In genomic region chr11:35505817-35506216, GRCm38 (mm10) we compare ENCODE assay signal across 18 mouse cellular contexts.
DNase-seq lines count a peak whose midpoint lies in the region; ATAC-seq and TF ChIP-seq lines count a peak whose summit lies in the region.
"Had no signal": no experiment of that assay in that cellular context is flagged by ENCODE, and none has a peak within 500 bp of the region (broad histone marks: within the 10 kb centered on the region; RNA-seq: fewer than 3 reads in every experiment).

No protein-coding gene starts in this region.

- no peaks in the 10 kb centered on the region for H3K79me2 ChIP-seq in heart, adult 2 months (replicated peaks; ENCODE audit: control insufficient read depth, insufficient read depth, low read length)

- DNase-seq in heart, adult 11 months, result peak; percentile 68
- no peak for DNase-seq in heart, adult 2 months
- DNase-seq in embryonic facial prominence, embryonic 10.5 days (ENCODE audit: low spot score), result peak; percentile 60
- peak; percentile 81 for DNase-seq in mesoderm, embryonic 11.5 days (ENCODE audit: low read depth, low spot score)
- no peak for DNase-seq in spleen, adult 18-20 months
- no peak for DNase-seq in cerebellum, postnatal 14 days
- DNase-seq: adrenal gland, adult 8-10 months; cerebellum, adult 2 months; gastrocnemius, adult 2 months; kidney, adult 2 months; kidney, postnatal 25 days; liver, embryonic 13.5 days had no signal

- TF ChIP-seq CTCF in heart, adult 2 months (IDR thresholded peaks at IDR 0.05), result no peak

- H3K9ac ChIP-seq in heart, adult 2 months (ENCODE audit: low read depth, low read length), result no peak overlapping the region
- 0 out of 2 replicates have a peak overlapping the region, but pooled peaks have one; percentile 6 for H3K9ac ChIP-seq in midbrain, embryonic 12.5 days (replicated peaks)
- H3K9ac ChIP-seq in midbrain, embryonic 15.5 days, result no peak overlapping the region
- H3K9ac ChIP-seq: liver, embryonic 13.5 days had no signal

- no peak overlapping the region for H3K4me3 ChIP-seq in heart, adult 2 months
- no peak overlapping the region for H3K4me3 ChIP-seq in midbrain, embryonic 12.5 days
- no peak overlapping the region for H3K4me3 ChIP-seq in midbrain, embryonic 15.5 days
- H3K4me3 ChIP-seq in embryonic facial prominence, embryonic 10.5 days, result no peak overlapping the region
- H3K4me3 ChIP-seq: gastrocnemius, adult 2 months; liver, embryonic 13.5 days; megakaryocyte, embryonic 14.5 days had no signal

- peak; percentile 11; the same call in 1 of the 2 replicates for ATAC-seq in midbrain, embryonic 12.5 days (ENCODE audit: low FRiP score, low read depth)
- ATAC-seq in midbrain, embryonic 15.5 days (replicated peaks), result no peak
- ATAC-seq: forebrain, embryonic 14.5 days; lung, postnatal 0 days had no signal

- no peak overlapping the region for H3K27ac ChIP-seq in heart, adult 2 months
- peak overlapping the region; percentile 52 for H3K27ac ChIP-seq in midbrain, embryonic 12.5 days (replicated peaks)
- no peak overlapping the region for H3K27ac ChIP-seq in midbrain, embryonic 15.5 days
- peak overlapping the region; percentile 71 for H3K27ac ChIP-seq in embryonic facial prominence, embryonic 10.5 days (replicated peaks)
- H3K27ac ChIP-seq: gastrocnemius, adult 2 months; liver, embryonic 13.5 days had no signal

- H3K27me3 ChIP-seq in heart, adult 2 months (ENCODE audit: control insufficient read depth, insufficient read depth, low read length), result no peaks in the 10 kb centered on the region
- H3K27me3 ChIP-seq in midbrain, embryonic 12.5 days, result peaks cover 43% of the 10 kb centered on the region
- H3K27me3 ChIP-seq in midbrain, embryonic 15.5 days (replicated peaks), result peaks cover 9% of the 10 kb centered on the region; the same call in 1 of the 2 replicates
- 0 out of 2 replicates have a peak, but pooled peaks cover 11% of the 10 kb centered on the region for H3K27me3 ChIP-seq in embryonic facial prominence, embryonic 10.5 days (replicated peaks; ENCODE audit: low read depth, poor library complexity, severe bottlenecking)

- no peak for TF ChIP-seq EP300 in heart, adult 2 months (IDR thresholded peaks at IDR 0.05; ENCODE audit: insufficient read depth, low read depth, low read length)

- H3K4me2 ChIP-seq in midbrain, embryonic 12.5 days (replicated peaks), result no peak overlapping the region
- H3K4me2 ChIP-seq in midbrain, embryonic 15.5 days, result no peak overlapping the region
- H3K4me2 ChIP-seq: heart, embryonic 11.5 days; liver, embryonic 13.5 days had no signal

- WGBS in heart, adult 2 months, result 57% methylated on average over 9 of the region's 9 CpGs
- 11% methylated on average over 9 of the region's 9 CpGs for WGBS in midbrain, embryonic 12.5 days
- WGBS in midbrain, embryonic 15.5 days, result 24% methylated on average over 9 of the region's 9 CpGs
- WGBS in embryonic facial prominence, embryonic 10.5 days, result 11% methylated on average over 9 of the region's 9 CpGs

- no peaks in the 10 kb centered on the region for H3K9me3 ChIP-seq in midbrain, embryonic 12.5 days
- H3K9me3 ChIP-seq in midbrain, embryonic 15.5 days, result no peaks in the 10 kb centered on the region
- H3K9me3 ChIP-seq in embryonic facial prominence, embryonic 10.5 days, result no peaks in the 10 kb centered on the region
- H3K9me3 ChIP-seq: liver, embryonic 13.5 days; megakaryocyte, embryonic 14.5 days had no signal

- no peaks in the 10 kb centered on the region for H3K36me3 ChIP-seq in heart, adult 2 months (ENCODE audit: control insufficient read depth, insufficient read depth, low read length)
- no peaks in the 10 kb centered on the region for H3K36me3 ChIP-seq in midbrain, embryonic 12.5 days
- H3K36me3 ChIP-seq in midbrain, embryonic 15.5 days (replicated peaks), result no peaks in the 10 kb centered on the region
- no peaks in the 10 kb centered on the region for H3K36me3 ChIP-seq in embryonic facial prominence, embryonic 10.5 days (replicated peaks)
- H3K36me3 ChIP-seq: liver, embryonic 13.5 days had no signal

- TF ChIP-seq POLR2A in heart, adult 2 months (IDR thresholded peaks at IDR 0.05; ENCODE audit: insufficient read depth, low read depth, low read length), result no peak

- intact Hi-C loops in heart, adult 2 months (cut with DNase I), result no loop called here

- no peaks in the 10 kb centered on the region; the same call in 1 of the 2 replicates for H3K4me1 ChIP-seq in heart, adult 2 months (ENCODE audit: control insufficient read depth, insufficient read depth, low read length)
- H3K4me1 ChIP-seq in midbrain, embryonic 12.5 days, result peaks cover 74% of the 10 kb centered on the region
- H3K4me1 ChIP-seq in midbrain, embryonic 15.5 days, result peaks cover 8% of the 10 kb centered on the region; the same call in 1 of the 2 replicates
- peaks cover 95% of the 10 kb centered on the region for H3K4me1 ChIP-seq in embryonic facial prominence, embryonic 10.5 days
- H3K4me1 ChIP-seq: liver, embryonic 13.5 days had no signal

Comparison
In these comparisons a context has a peak if more than half of its experiments do, and no peak if none do; other contexts are left out.
1. DNase-seq: peak in heart, adult 11 months (single experiment), embryonic facial prominence, embryonic 10.5 days (single experiment) and mesoderm, embryonic 11.5 days (single experiment); none in heart, adult 2 months (0 of 2), spleen, adult 18-20 months (0 of 2) and cerebellum, postnatal 14 days (0 of 2).
2. H3K27ac ChIP-seq: peak in midbrain, embryonic 12.5 days (single experiment) and embryonic facial prominence, embryonic 10.5 days (single experiment); none in heart, adult 2 months (single experiment) and midbrain, embryonic 15.5 days (single experiment).